Mouse (Mus musculus): ENCODE measurements around the gene Inpp5k. TPM values are rescaled to one million over a fixed set of nuclear protein-coding genes. Genes with fewer than 3 reads are reported as not detected.

The Inpp5k gene
- total and polyA plus RNA-seq, 3 experiments: 31.2 to 41.9 (median 35.6) TPM

- TF ChIP-seq POLR2A (IDR thresholded peaks at IDR 0.05; ENCODE audit: low read depth, low read length): no peak
Measured at GRCm38 (mm10) chr11:75586963-75587362, 43.8 kb upstream of the Inpp5k start (continued).

- peak within 1 kb of the TSS; percentile 80 for H3K4me2 ChIP-seq (ENCODE audit: insufficient read depth, low read depth, poor library complexity, severe bottlenecking)
- dilution Hi-C loops (cut with MboI; ENCODE audit: extremely low pct_ligation_motif_present, extremely low pct_unique_long_range_greater_than_20kb, low sequenced_read_pairs): no loop called here
- H3K36me3 ChIP-seq (replicated peaks in 1 of 2; ENCODE audit: control insufficient read depth in 1 of 2, insufficient read depth in 1 of 2, low read length in 1 of 2): peaks cover 12 to 30% of the 10 kb centered on the region in 2 experiments
- peaks cover 10 to 62% of the 10 kb centered on the region in 2 experiments for H3K4me1 ChIP-seq (ENCODE audit: control insufficient read depth in 1 of 2, insufficient read depth in 2 of 2)
- peak within 1 kb of the TSS; percentile 81 to 94 (median 91) for H3K4me3 ChIP-seq (replicated peaks in 1 of 3; ENCODE audit: low read depth in 2 of 3, low read length in 2 of 3, poor library complexity in 1 of 3)
- H3K79me2 ChIP-seq (replicated peaks; ENCODE audit: control insufficient read depth, extremely low read depth, insufficient read depth, poor library complexity, severe bottlenecking): peaks cover 25% of the 10 kb centered on the region
- in situ Hi-C loops (cut with MboI; ENCODE audit: low pct_ligation_motif_present, low pct_unique_long_range_greater_than_20kb, low sequenced_read_pairs): no loop called here
- peak; percentile 97 for DNase-seq (ENCODE audit: extremely low read depth)
- H3K27ac ChIP-seq (ENCODE audit: insufficient read depth, low read depth): peak within 1 kb of the TSS; percentile 10
- H3K9ac ChIP-seq (ENCODE audit: insufficient read depth, low read depth): peak within 1 kb of the TSS; percentile 82
- no peaks in the 10 kb centered on the region for H3K27me3 ChIP-seq (replicated peaks)
- H3K9me3 ChIP-seq (replicated peaks; ENCODE audit: low read length): no peaks in the 10 kb centered on the region
- peak; percentile 92 for TF ChIP-seq TBP (conservative IDR thresholded peaks at IDR 0.05; ENCODE audit: low read depth, low read length)
- peak; percentile 64 for TF ChIP-seq NRF1 (IDR thresholded peaks at IDR 0.05; ENCODE audit: low read depth, low read length)
- TF ChIP-seq HCFC1 (IDR thresholded peaks at IDR 0.05; ENCODE audit: low read depth, low read length): peak; percentile 68
- TF ChIP-seq ZC3H11A (IDR thresholded peaks at IDR 0.05; ENCODE audit: low read depth, low read length): no peak
- peak; percentile 32; the same call in 1 of the 2 replicates for TF ChIP-seq MAZ (IDR thresholded peaks at IDR 0.05; ENCODE audit: low read depth, low read length)
- TF ChIP-seq RCOR1 (conservative IDR thresholded peaks at IDR 0.05; ENCODE audit: low read depth, low read length): no peak
- peak; percentile 91 for TF ChIP-seq SIN3A (IDR thresholded peaks at IDR 0.05; ENCODE audit: low read length)
- peak; percentile 97 for TF ChIP-seq ZMIZ1 (IDR thresholded peaks at IDR 0.05; ENCODE audit: low read depth, low read length)
- TF ChIP-seq E2F4 (IDR thresholded peaks at IDR 0.05; ENCODE audit: insufficient replicate concordance, low read depth, low read length): no peak; the same call in 1 of the 2 replicates
- no peak for TF ChIP-seq EP300 (IDR thresholded peaks at IDR 0.05; ENCODE audit: low read length)
- TF ChIP-seq ZNF384 (IDR thresholded peaks at IDR 0.05; ENCODE audit: low read depth, low read length): peak; percentile 26; the same call in 1 of the 2 replicates
- TF ChIP-seq KAT2A (IDR thresholded peaks at IDR 0.05; ENCODE audit: insufficient replicate concordance, low read length): peak; percentile 64; the same call in 1 of the 2 replicates
- TF ChIP-seq UBTF (IDR thresholded peaks at IDR 0.05; ENCODE audit: low read depth, low read length): peak; percentile 93
- TF ChIP-seq POLR2A (IDR thresholded peaks at IDR 0.05; ENCODE audit: low read depth, low read length): peak; percentile 97
- peak; percentile 66 for TF ChIP-seq ELF1 (IDR thresholded peaks at IDR 0.05; ENCODE audit: low read depth, low read length)
- TF ChIP-seq MEF2A (IDR thresholded peaks at IDR 0.05; ENCODE audit: borderline replicate concordance, low read depth, low read length): no peak
- peak; percentile 96 for TF ChIP-seq NELFE (IDR thresholded peaks at IDR 0.05; ENCODE audit: low read depth, low read length)
- peak; percentile 17; the same call in 1 of the 2 replicates for TF ChIP-seq JUN (IDR thresholded peaks at IDR 0.05; ENCODE audit: insufficient read depth, low read depth, low read length)
- peak; percentile 51; the same call in 1 of the 2 replicates for TF ChIP-seq MAX (IDR thresholded peaks at IDR 0.05; ENCODE audit: low read length)
- peak; percentile 96 for TF ChIP-seq POLR2AphosphoS2 (IDR thresholded peaks at IDR 0.05; ENCODE audit: low read depth, low read length)
- peak; percentile 96 for TF ChIP-seq MXI1 (IDR thresholded peaks at IDR 0.05; ENCODE audit: low read depth, low read length)
- TF ChIP-seq TCF12 (IDR thresholded peaks at IDR 0.05; ENCODE audit: low read depth, low read length): peak; percentile 87
Measured at GRCm38 (mm10) chr11:75587493-75588284, 43.1 kb upstream of the Inpp5k start, which contains the start of gene Pitpna. Gene Pitpna (plus strand): TSS chr11:75588097.

All from CH12.LX (cell line).